Mouse (Mus musculus) testis, adult 2 months (tissue): ENCODE data around the gene Hbq1b. TPM values are rescaled to one million over a fixed set of nuclear protein-coding genes. Genes with fewer than 3 reads are reported as not detected.
A peak's percentile ranks its signal among the peaks of the same experiment; 100 is the strongest.

ENCODE experiments used
- H3K27ac ChIP-seq: fragments of 200-500 bp; 2 replicates; pipeline ENCODE4 v1.5.1; 2012; ENCODE audit warnings: low read depth, low read length; ENCODE audit not compliant: control insufficient read depth, insufficient read depth
- H3K27me3 ChIP-seq: fragments of 200-500 bp; 2 replicates; pipeline ENCODE4 v1.6.1; 2012; ENCODE audit warnings: mild to moderate bottlenecking, low read length, moderate library complexity; ENCODE audit not compliant: control insufficient read depth, insufficient read depth
- H3K36me3 ChIP-seq: fragments of 200-500 bp; 2 replicates; pipeline ENCODE4 v1.6.1; 2012; ENCODE audit warnings: mild to moderate bottlenecking, low read length; ENCODE audit not compliant: control insufficient read depth, insufficient read depth
- H3K4me1 ChIP-seq: fragments of 200-500 bp; 2 replicates; pipeline ENCODE4 v1.6.1; 2012; ENCODE audit warnings: low read length; ENCODE audit not compliant: control insufficient read depth, insufficient read depth
- H3K4me3 ChIP-seq: fragments of 200-500 bp; 2 replicates; pipeline ENCODE4 v1.5.1; 2012; ENCODE audit warnings: low read depth, mild to moderate bottlenecking, low read length, moderate library complexity, mixed read lengths; ENCODE audit not compliant: control insufficient read depth
- CTCF ChIP-seq: fragments of 200-500 bp; IDR thresholded peaks from 2 replicates; pipeline ENCODE4 v1.5.1; 2012; ENCODE audit warnings: low read depth, mild to moderate bottlenecking, inconsistent platforms, low read length, moderate library complexity; ENCODE audit not compliant: control insufficient read depth, insufficient read depth, insufficient replicate concordance
- POLR2A ChIP-seq: fragments of 200-500 bp; IDR thresholded peaks from 2 replicates; pipeline ENCODE4 v1.6.1; 2012; ENCODE audit warnings: low read depth, mild to moderate bottlenecking, inconsistent platforms, low read length, moderate library complexity; ENCODE audit not compliant: control insufficient read depth
- polyA plus RNA-seq: library from polyadenylated mRNA; depleted of rRNA; stranded (reverse); fragments of >200 nt; gene quantifications from 2 replicates; pipeline ENCODE4 v1.2.3, GENCODE M21; 2012

Gene Hbq1b
- polyA plus RNA-seq, 1 experiment = not detected

DNA sequence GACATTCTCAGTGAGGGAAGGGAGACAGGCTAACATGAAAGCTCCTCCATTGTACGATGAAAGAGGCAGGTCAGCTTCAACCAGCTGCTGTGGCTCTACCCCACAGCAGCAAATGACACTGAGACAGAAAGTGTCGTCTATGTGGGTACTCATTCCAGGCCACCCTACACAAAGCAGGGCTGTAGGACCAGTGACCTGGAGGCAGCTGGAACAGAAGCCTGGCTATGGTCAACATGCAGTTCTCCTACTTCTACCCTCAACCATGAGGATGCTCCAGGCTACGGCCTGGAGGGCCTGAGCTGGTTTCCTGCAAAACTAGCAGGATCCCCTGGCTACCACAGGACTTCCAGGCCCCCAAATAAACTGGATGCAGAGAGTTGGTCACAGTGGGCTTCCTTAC is 30.2 kb upstream of the Hbq1b start:
- Histone ChIP-seq H3K4me3 (no peak overlapping the region), H3K27me3 (no peaks in the 10 kb centered on the region), H3K4me1 (no peaks in the 10 kb centered on the region), H3K36me3 (no peaks in the 10 kb centered on the region), H3K27ac (no peak overlapping the region)
- TF ChIP-seq POLR2A = no peak
- no peak for TF ChIP-seq CTCF

DNA sequence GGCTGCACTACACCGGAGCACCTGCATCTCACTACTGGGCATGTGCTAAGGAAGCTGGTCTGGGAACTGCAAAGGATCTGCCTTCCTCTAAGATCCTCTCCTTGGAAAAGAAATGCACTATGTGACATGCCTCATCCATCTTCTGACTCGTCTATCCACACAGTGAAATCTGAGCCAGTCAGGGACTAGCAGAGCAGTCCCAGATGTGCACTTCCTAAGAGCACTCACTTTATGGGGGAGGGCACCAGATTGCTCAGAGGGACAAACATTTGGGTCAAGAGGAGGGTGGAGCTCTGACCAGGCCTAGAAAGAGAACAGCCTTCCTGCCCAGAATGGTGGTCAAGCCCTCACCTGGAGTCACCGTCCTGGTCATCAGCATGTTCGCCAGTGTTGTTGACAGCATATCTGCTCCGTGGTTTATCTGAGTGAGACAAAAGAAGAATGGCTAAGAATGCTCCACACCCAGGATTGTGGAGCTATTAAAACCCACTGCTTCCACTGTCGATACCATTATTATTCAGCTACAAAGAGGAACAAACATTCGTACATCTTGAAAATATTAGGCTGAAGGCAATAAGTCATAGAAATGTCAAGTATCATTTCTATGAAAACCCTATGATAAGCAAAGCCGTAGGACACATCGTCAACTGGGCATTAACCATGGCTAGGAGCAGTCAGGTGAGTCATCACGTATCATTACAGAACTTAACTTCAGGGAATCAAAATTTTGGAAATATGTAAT is 23.9 kb upstream of the Hbq1b start:
- Histone ChIP-seq H3K4me1 (peaks cover under 1% of the 10 kb centered on the region; the same call in 1 of the 2 replicates), H3K27ac (no peak overlapping the region), H3K4me3 (no peak overlapping the region), H3K36me3 (no peaks in the 10 kb centered on the region), H3K27me3 (no peaks in the 10 kb centered on the region)
- TF ChIP-seq POLR2A = no peak
- no peak for TF ChIP-seq CTCF

DNA sequence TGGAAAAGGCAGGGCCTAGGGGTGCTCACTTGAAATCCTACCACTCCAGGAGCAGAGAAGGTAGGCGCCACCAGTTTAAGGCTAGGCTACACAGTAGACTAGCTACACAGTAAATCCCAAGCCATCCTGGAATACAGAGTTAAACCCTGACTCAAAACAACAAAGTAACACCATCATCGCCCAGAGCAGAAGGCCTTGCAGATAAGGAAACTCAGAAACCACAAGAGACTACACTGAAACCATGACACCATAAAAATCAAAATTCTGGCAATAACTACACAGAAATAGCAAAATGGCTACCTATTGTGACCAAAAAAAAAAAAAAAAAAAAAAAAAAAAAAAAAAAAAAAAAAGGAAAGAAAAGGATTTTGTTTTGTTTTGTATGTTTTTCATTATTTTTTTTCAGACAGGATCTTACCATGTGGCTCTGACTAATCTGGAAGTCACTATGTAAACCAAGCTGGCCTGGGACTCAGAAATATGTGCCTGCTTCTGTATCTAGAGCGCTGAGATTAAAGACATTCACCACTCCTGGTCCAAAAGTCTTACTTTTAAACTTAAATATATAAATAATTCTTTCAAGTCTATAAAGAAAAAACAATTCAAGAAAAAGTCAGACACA is 21.5 kb upstream of the Hbq1b start:
- peaks cover 4% of the 10 kb centered on the region for H3K4me1 ChIP-seq
- no peaks in the 10 kb centered on the region for H3K36me3 ChIP-seq
- H3K4me3 ChIP-seq = no peak overlapping the region
- no peak overlapping the region for H3K27ac ChIP-seq
- TF ChIP-seq CTCF (no peak), POLR2A (no peak)
- no peaks in the 10 kb centered on the region for H3K27me3 ChIP-seq

DNA sequence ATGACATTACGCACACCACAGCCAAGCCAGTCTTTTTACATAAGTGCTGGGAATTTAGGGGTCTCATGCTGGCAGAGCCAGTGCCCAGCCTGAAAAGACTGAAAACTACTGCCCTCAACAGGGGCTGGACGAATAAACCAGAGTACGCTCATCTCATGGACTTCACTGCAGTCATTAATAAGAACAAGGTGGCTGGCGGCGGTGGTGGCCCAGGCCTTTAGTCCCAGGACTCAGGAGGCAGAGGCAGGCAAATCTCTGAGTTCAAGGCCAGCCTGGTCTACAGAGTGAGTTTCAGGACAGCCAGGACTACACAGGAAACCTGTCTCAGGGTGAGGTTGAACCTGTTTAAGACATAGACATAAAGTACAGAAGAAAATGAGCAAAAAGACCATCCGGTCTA is 20.6 kb upstream of the Hbq1b start:
- Histone ChIP-seq H3K4me3 (no peak overlapping the region), H3K27ac (no peak overlapping the region), H3K36me3 (no peaks in the 10 kb centered on the region)

DNA sequence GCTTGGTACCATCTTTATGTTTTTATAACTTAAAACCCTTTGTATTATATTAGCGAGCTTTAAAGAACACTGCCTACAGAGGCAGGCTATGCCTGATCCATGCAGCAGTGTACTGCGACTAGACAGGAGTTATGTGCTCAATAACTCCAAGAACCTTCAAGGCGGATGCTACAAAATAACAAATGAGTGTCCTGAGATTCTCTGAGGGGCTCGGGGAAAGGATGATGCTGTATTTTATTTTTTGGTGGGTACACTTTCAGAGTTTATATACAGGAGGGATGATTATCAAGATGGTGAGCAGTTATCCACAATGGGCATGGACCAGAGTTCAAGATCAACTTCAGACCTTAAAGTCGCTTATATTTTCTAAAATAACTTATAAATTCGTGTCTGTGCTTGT is 20.0 kb upstream of the Hbq1b start:
- Histone ChIP-seq H3K36me3 (no peaks in the 10 kb centered on the region), H3K4me3 (peak overlapping the region; percentile 94), H3K27ac (no peak overlapping the region), H3K4me1 (peaks cover 4% of the 10 kb centered on the region), H3K27me3 (no peaks in the 10 kb centered on the region)
- no peak for TF ChIP-seq CTCF
- no peak for TF ChIP-seq POLR2A

More for the DNA sequence above, 20.6 kb upstream of the Hbq1b start:
- H3K27me3 ChIP-seq = no peaks in the 10 kb centered on the region
- TF ChIP-seq POLR2A = no peak
- TF ChIP-seq CTCF = no peak
- H3K4me1 ChIP-seq = peaks cover 4% of the 10 kb centered on the region

DNA sequence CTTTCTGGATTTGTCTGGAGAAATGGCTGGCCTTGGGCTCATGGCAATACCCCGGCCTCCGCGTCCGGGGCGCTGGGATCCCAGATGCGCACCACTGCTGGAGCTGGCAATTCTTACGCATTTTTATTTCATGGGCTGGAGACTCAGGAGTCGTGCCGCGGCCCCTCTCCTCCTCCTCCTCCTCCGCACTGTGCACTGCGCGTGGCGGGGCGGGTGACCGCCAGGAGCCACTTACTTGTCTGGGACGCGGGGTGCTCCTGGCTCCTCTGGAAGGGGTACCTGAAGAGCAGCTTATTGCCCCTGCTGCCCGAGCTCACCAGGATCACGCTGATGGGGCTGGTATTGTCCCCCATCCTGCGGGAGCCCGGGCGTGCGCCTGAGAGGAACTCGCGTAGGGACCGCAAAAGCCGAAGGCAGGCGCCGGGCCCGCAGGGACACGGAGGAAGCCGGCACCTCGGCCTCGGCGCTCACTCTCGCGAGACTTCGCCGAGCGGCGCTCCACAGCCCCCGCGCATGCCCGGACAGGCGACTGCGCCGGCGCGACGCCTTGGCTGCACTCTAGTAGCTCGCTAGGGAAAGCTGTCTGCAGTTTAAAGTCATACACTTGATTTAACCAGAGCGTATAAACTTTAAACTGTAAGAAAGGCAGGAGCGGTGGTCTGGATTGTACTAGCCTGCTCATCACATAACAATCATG is 19.4 kb upstream of the Hbq1b start, which contains the start of gene Nprl3:
Gene Nprl3 (minus strand): TSS at position 520 of the 697 bp plus-strand sequence.
- peaks cover 4% of the 10 kb centered on the region for H3K4me1 ChIP-seq
- H3K36me3 ChIP-seq = no peaks in the 10 kb centered on the region
- H3K4me3 ChIP-seq = peak within 1 kb of the TSS; percentile 94
- H3K27ac ChIP-seq = peak within 1 kb of the TSS; percentile 88
- no peaks in the 10 kb centered on the region for H3K27me3 ChIP-seq
- TF ChIP-seq POLR2A (peak; percentile 94), CTCF (no peak)

DNA sequence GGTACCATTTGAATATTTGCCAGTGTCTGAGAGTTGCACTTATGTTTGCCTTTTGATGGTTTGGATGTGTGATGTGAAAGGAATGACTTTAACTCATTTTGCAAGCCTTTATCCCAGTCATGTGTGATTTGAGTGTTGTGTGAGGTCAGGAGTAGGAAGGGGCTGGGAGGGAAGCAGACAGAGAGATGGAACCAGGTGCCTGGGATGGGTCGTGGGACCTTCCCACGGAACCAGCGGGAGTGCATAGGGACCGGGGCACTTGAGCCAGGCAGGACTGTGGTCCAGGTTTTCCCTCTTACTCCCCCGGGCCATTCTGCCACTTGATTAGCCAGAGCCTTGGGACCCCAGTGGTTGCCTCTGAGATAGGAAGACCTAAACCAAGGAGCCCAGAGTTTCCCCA is 18.8 kb upstream of the Hbq1b start:
- Histone ChIP-seq H3K27ac (peak overlapping the region; percentile 21; the same call in 1 of the 2 replicates), H3K4me3 (peak overlapping the region; percentile 94; the same call in 1 of the 2 replicates), H3K27me3 (no peaks in the 10 kb centered on the region), H3K4me1 (peaks cover 4% of the 10 kb centered on the region), H3K36me3 (no peaks in the 10 kb centered on the region)
- TF ChIP-seq CTCF = no peak
- TF ChIP-seq POLR2A = no peak
